Mouse (Mus musculus) layer of hippocampus, postnatal 36 days (tissue): ENCODE measurements around the gene Ctla2a. TPM values are rescaled to one million over a fixed set of nuclear protein-coding genes. Genes with fewer than 3 reads are reported as not detected.
"Not testable (repeated sequence)": the region's sequence is repeated elsewhere in the genome, so short reads cannot be mapped to it uniquely, and the experiment has no call there.

ENCODE experiments used
- DNase-seq, 2 experiments: peaks; one replicate each; pipeline ENCODE4 v3.0.0; 2022
- total RNA-seq, 2 experiments: library from RNA; stranded (reverse); gene quantifications; 2 replicates each; pipeline ENCODE4 v1.2.3; 2021

The Ctla2a gene
- 10 to 100 TPM; 14.9 to 19.0 TPM for total RNA-seq

- DNase-seq = no peak
Observed at GRCm38 (mm10) chr13:60936500-60936901, at the start of gene Ctla2a, which contains the start of gene Gm49391. Ctla2a (minus strand) TSS chr13:60936625. Gm49391 (minus strand) TSS chr13:60936571.

DNA sequence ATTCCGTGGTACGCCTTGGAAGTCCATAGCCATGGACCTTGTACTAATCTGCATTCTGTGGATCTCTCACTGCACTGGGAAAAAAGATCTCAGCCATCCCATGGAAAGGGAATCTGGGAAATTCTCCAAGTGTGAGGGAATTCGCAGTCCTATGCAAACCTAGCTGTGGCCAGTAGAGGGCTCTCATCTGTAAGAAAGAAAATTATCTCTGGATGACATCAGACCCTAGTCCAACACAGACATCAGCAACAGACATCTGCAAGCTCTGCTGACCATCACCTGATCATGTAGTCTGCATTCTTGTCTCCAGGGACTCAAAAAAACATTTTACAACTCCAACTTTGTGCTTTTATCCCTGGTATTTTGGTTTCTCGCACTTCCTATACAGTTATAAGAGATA is 35.9 kb upstream of the Ctla2a start:
- not testable (repeated sequence) for DNase-seq

- DNase-seq = not testable (repeated sequence)
Observed at GRCm38 (mm10) chr13:60963985-60964384, 27.6 kb upstream of the Ctla2a start.

- DNase-seq = no peak
Observed at GRCm38 (mm10) chr13:60961706-60962105, 25.3 kb upstream of the Ctla2a start.

DNA sequence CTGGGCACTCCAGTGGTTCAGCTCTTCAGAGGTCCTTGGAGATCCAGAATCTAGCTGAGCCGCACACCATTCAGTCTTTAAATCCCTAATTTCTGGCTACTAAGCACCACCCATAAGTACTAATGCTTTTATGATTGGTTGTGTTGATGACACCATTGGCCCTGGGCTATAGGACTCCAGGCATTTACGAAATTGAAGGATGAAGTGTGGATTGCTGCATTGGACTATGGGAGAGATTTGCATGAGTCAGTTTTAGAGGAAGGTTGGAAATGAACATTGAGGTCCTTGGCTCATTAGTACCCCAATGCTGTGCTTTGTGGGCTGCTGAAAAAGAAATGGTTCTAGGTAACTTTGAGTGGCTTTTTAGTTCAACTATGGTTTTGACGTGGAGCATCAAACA is 5.5 kb upstream of the Ctla2a start, which contains the start of gene Tpbpa:
Tpbpa (minus strand) TSS at position 101 of the 400 bp plus-strand sequence.
- not testable (repeated sequence) for DNase-seq

DNA sequence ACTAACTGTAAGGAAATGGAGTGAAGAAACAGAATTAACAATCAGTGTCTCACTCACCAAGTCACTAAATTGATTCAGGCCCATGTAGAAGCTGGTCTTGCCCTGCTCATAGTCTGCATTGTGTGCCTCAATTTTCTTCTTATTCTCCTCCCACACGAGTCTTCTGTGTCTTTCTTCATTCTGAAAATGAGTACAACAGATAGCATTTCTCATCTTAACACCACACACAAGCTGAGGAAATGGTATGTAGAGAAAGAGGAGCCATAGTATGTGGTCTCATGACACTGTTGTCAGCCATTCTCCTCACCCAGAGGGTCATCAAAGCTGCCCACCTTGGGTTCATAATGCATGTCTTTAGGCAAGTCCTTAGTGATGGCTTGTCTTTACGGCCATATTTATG is 935 bp downstream of the Ctla2a start, which contains the start of gene Gm49393:
Gm49393 (minus strand) TSS at position 101 of the 400 bp plus-strand sequence.
- not testable (repeated sequence) for DNase-seq

- not testable (repeated sequence) for DNase-seq
Observed at GRCm38 (mm10) chr13:60904780-60905179, 31.6 kb downstream of the Ctla2a start, which contains the start of gene Tpbpb. Tpbpb (minus strand) TSS chr13:60904880.

DNA sequence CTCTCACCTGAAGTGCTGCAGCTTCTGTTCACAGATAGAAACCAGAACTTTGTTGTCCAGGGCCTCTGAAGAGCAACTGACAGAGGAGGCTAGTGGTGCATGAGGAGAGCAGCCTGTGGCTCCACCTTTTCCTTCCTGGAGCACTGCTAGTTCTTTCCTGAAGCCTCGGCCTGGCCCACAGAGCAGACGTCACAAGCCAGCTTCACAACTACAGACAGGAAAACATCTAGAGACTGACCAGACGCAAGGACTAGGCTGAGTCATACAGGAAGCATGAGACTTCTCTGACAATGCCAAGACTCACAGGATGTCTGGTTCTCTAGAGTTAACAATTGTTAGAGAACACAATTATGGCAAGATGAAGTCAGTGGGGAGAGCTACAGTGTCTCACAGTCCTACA is 39.1 kb downstream of the Ctla2a start, which contains the start of gene Ctla2b:
Ctla2b (minus strand) TSS at position 120 of the 400 bp plus-strand sequence.
- no peak for DNase-seq

- DNase-seq = not testable (repeated sequence)
Observed at GRCm38 (mm10) chr13:60896794-60897193, 39.6 kb downstream of the Ctla2a start, which contains the start of gene Gm49392. Gm49392 (minus strand) TSS chr13:60896894.

- DNase-seq = no peak
Observed at GRCm38 (mm10) chr13:60895406-60896160, 40.8 kb downstream of the Ctla2a start.

DNA sequence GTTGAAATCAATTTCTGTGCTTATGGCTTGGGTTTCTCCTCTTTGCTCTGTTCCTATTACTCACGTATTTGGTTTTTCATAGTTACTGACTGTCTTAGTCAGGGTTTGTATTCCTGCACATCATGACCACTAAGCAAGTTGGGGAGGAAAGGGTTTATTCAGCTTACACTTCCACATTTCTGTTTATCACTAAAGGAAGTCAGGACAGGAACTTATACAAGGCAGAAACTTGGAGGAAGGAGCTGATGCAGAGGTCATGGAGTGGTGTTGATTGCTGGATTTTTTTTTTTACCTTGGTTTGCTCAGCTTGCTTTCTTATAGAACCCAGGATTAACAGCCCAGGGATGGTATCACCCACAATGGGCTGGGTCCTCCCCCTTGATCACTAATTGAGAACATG is 44.1 kb downstream of the Ctla2a start:
- no peak for DNase-seq

Other genes starting within 250 kb of the Ctla2a start
- gene BC051665, start 150.3 kb downstream of the Ctla2a start, total RNA-seq = not detected
- gene Ctsll3, start 133.8 kb downstream of the Ctla2a start, total RNA-seq = not detected
- not detected for gene 4930486L24Rik, start 72.2 kb downstream of the Ctla2a start, total RNA-seq
- gene Gm49392, start 39.7 kb downstream of the Ctla2a start, total RNA-seq = not detected
- gene Ctla2b, start 39.2 kb downstream of the Ctla2a start, total RNA-seq = 1 to 10 TPM; 1.1 to 3.7 TPM
- gene Tpbpb, start 31.7 kb downstream of the Ctla2a start, total RNA-seq = not detected
- not detected for gene Gm49393, start 1.0 kb downstream of the Ctla2a start, total RNA-seq
- gene Gm49391, start 54 bp downstream of the Ctla2a start, total RNA-seq = not detected
- not detected for gene Tpbpa, start 5.4 kb upstream of the Ctla2a start, total RNA-seq
- not detected for gene Ctsj, start 69.3 kb upstream of the Ctla2a start, total RNA-seq
- not detected for gene Ctsq, start 104.0 kb upstream of the Ctla2a start, total RNA-seq
- gene Ctsr, start 227.6 kb upstream of the Ctla2a start, total RNA-seq = not detected